Mouse (Mus musculus) activated CD4-positive, CD25-positive, alpha-beta regulatory T cell (primary cell): Measurements from ENCODE around the gene Cox5a. TPM values are rescaled to one million over a fixed set of nuclear protein-coding genes. Genes with fewer than 3 reads are reported as not detected.

Experiments
- polyA plus RNA-seq, 2 experiments: library from polyadenylated mRNA; unstranded; fragments of 100-300 nt; shearing (Covaris generic); gene quantifications; one replicate each; pipeline ENCODE4 v1.2.1; 2017

Gene Cox5a
- polyA plus RNA-seq: 100 to 1,000 TPM; 396 to 442 TPM

GRCm38 (mm10) chr9:57521056-57521911, at the start of gene Cox5a:
Gene Cox5a, plus strand, starts transcription at chr9:57521274.

GRCm38 (mm10) chr9:57503622-57504380, 17.3 kb upstream of the Cox5a start, which contains the start of gene Rpp25:
Gene Rpp25, plus strand, starts transcription at chr9:57504026.

GRCm38 (mm10) chr9:57537044-57537727, 16.1 kb downstream of the Cox5a start, which contains the start of gene Fam219b:
Gene Fam219b, plus strand, starts transcription at chr9:57537528.

GRCm38 (mm10) chr9:57552139-57552887, 31.2 kb downstream of the Cox5a start, which contains the start of gene Mpi:
Gene Mpi, minus strand, starts transcription at chr9:57552763.

GRCm38 (mm10) chr9:57560861-57561710, 40.0 kb downstream of the Cox5a start, which contains the start of gene Scamp2:
Gene Scamp2, plus strand, starts transcription at chr9:57560943.

Other genes with a start within 250 kb of the Cox5a start
- 100 to 1,000 TPM in 1 of 2 experiments, 10 to 100 TPM in 1; 94.1 to 119 TPM for gene Ppcdc, start 81.2 kb upstream of the Cox5a start, polyA plus RNA-seq
- under 1 TPM; 0.33 to 0.98 TPM for gene Scamp5, start 53.2 kb upstream of the Cox5a start, polyA plus RNA-seq
- under 1 TPM in 1 of 2 experiments, not detected in 1; 0.60 TPM for gene Rpp25, start 17.2 kb upstream of the Cox5a start, polyA plus RNA-seq
- gene Fam219b, start 16.3 kb downstream of the Cox5a start, polyA plus RNA-seq: 10 to 100 TPM; 12.0 to 14.5 TPM
- gene Mpi, start 31.5 kb downstream of the Cox5a start, polyA plus RNA-seq: 10 to 100 TPM; 14.9 to 24.7 TPM
- gene Scamp2, start 39.7 kb downstream of the Cox5a start, polyA plus RNA-seq: 100 to 1,000 TPM; 104 to 111 TPM
- gene Ulk3, start 68.2 kb downstream of the Cox5a start, polyA plus RNA-seq: 10 to 100 TPM; 72.8 to 93.8 TPM
- not detected for gene Cplx3, start 85.0 kb downstream of the Cox5a start, polyA plus RNA-seq
- gene Lman1l, start 99.5 kb downstream of the Cox5a start, polyA plus RNA-seq: under 1 TPM; 0.18 to 0.60 TPM
- 100 to 1,000 TPM; 170 to 201 TPM for gene Csk, start 132.4 kb downstream of the Cox5a start, polyA plus RNA-seq
- gene Cyp1a2, start 162.4 kb downstream of the Cox5a start, polyA plus RNA-seq: under 1 TPM in 1 of 2 experiments, not detected in 1; 0.12 TPM
- under 1 TPM in 1 of 2 experiments, not detected in 1; 0.32 TPM for gene Cyp1a1, start 166.7 kb downstream of the Cox5a start, polyA plus RNA-seq
- gene Edc3, start 187.3 kb downstream of the Cox5a start, polyA plus RNA-seq: 10 to 100 TPM; 29.6 to 35.3 TPM
- 100 to 1,000 TPM; 118 to 137 TPM for gene Clk3, start 244.6 kb downstream of the Cox5a start, polyA plus RNA-seq